Mouse (Mus musculus) kidney, adult 2 months (tissue): ENCODE results near the gene Myocd.

Experiments
- CTCF ChIP-seq: fragments of 200-500 bp; conservative IDR thresholded peaks from 2 replicates; pipeline ENCODE4 v1.5.1; 2011; ENCODE audit warnings: low read depth, mild to moderate bottlenecking, control low read depth, low read length, moderate library complexity, mixed read lengths; ENCODE audit not compliant: insufficient read depth, insufficient read length
- POLR2A ChIP-seq: fragments of 200-500 bp; IDR thresholded peaks from one replicate; pipeline ENCODE4 v1.6.1; 2011; ENCODE audit warnings: low read depth, low read length, control low read depth

GRCm38 (mm10) chr11:65185114-65185513, 84.7 kb downstream of the Myocd start:
- no peak for TF ChIP-seq POLR2A
- no peak for TF ChIP-seq CTCF
